Mouse (Mus musculus): Measurements from ENCODE around the gene Ube2n.

Ube2n gene

DNA sequence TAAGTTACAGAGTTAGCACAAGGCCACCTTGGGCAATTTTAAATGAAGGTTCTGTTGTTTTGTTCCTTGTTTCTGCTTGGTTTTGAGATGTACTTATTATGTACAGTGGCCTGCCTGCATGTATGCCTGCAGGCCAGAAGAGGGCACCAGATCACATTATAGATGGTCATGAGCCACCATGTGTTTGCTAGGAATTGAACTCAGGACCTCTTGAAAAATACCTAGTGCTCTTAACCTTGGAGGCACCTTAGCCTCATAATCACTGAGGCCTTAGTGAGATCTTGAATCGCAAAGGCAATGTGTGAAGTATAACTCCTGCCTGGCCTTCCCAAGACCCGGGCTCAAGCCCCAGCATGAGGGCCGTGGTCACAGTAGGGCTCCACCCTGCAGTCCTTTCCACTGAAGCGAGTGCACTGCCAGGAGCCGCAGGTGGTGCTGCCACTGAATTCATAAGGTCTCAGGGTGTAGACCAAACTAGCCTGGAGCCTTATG is 42.4 kb downstream of the Ube2n start:
- CTCF ChIA-PET, result interaction anchor here (0.7 kb wide), 1 partner anchor 314 kb away, joined by 3 read pairs; no protein-coding TSS in a partner anchor

DNA sequence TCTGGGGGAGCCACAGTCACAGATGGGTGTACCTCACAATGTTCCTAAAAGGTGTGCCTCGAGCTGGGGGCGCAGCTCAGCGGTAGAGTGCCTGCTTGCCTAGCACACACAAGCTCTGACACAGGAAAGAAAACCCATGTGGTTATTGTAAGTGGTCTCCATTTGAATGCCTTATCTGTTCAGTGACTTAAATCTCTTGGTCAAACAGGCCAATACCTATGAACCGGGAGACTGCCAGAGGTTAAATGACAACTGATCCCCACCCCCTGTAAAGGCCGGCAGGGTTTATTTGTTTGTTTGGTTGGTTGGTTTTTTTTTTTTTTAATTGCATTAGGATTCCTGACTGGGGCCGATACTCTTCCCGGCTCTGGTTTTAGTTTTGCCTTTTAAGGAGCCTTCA is 44.5 kb downstream of the Ube2n start:
- CTCF ChIA-PET, result no interaction called here

DNA sequence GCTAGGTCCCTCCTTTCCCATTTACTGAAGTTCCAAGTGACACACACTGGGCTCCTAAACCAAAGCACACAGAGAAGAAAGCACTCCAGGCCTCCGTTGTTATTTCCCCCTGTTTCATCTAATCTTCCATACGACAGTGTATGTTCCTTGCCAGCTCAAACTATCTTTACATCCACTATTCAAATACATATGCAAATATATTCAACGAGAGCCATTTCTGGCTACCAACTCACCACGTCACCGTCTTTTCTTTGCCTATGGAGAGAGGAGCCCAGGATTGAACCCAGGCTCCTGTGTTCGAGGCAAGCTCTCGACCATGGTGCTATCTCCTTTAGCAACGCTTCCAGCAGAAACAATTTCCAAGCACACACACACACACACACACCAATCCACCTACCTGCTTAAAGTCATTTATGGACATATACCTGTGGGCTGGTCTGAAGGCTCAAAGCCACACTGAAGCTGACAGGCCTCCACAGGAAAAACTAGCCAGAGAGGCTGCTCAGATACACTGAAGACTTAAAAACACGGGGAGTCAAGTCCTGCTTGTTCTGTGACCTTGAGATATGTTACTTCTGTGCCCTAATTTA is 45.5 kb downstream of the Ube2n start:
- CTCF ChIA-PET, result interaction anchor here (0.6 to 0.7 kb wide), 2 partner anchors 48 to 477 kb away, joined by 3 to 5 read pairs; no protein-coding TSS in a partner anchor

DNA sequence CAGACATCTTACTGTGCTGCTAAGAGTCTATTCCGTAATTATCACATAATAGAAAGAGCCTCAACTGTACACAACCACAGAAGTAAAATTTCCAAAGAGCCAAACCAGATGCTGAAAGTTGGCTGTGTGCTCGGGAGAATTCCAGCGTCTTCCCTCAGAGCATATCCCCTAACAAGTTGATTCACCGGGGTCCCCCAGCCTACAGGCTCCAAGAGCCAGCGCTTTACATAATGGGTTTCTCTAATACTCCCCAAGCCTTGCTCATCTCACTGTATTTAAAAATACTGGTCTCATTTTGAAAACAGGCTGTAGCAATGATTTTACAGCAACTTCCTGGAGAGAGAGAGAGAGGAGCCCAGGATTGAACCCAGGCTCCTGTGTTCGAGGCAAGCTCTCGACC is 46.7 kb downstream of the Ube2n start:
- CTCF ChIA-PET, result interaction anchor here (0.7 kb wide), 2 partner anchors 50 to 333 kb away, joined by 3 to 6 read pairs; no protein-coding TSS in a partner anchor

DNA sequence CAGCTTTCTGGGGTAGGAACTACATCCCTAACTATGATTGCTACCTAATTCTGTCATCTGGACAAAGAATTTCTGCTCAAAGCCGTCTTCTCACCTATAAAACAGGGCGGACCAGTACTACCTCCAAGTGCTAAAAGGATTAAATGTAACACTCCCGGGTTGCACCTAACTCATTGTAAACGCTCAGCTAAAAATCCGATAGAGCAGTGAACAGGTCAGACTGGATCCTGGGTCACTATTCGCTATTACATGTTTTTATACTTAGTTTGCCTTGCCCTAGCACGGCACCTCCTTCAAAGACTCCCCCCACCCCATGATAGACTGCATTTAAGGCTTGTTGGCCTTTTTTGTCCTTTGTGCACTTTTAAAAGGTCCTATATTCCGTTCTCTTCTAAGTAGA is 47.5 kb downstream of the Ube2n start:
- CTCF ChIA-PET, result interaction anchor here (0.5 to 0.7 kb wide), 2 partner anchors 333 to 917 kb away, joined by 6 to 12 read pairs; no protein-coding TSS in a partner anchor

DNA sequence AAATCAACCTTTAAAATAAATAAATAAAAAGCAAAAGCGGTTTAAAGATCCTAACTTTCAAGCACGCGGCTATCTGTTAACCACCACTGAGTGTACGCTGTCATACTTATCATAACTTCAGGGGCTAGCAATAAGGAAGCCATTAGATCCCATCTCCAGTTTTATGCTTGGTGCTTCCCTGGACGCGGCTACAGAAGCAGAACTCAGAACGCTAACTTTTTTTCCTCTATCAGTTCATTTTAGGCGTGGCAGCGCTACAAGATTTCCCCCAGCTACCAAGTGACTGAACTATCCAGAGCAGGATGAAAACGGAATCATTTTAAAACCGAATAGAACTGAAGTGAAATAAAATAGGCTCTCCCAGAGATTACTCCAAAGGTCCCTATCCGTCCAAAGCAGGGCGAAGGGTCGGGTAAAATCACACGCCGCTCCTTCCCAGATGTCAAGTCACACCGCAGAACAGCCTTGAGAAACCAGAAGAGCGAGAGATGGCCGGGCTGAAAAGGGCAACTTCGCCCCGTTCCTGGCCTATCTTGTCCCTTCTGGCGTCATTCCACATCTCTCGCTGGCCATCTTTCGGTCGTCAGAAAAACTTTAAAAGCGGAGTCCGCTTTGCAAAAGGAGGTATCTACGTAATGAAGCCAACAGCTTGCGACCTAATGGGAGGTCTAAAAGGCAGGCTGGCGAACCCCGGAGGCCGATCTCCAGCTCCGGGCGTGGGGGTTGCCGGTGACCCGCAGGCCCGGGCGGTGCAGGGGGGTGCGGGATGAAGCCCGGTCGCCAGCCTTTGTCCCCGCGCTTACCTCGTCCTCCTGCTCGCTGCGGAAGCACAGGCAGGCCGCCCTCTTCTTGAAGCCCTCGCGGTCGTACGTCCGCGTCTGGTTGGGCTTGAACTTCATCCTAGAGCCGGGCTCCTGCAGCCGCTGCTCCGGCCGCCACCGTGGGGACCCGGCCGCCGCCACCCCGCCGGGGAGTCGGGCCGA is 48.2 kb downstream of the Ube2n start:
- CTCF ChIA-PET, result interaction anchor here (0.5 kb wide), 1 partner anchor 917 kb away, joined by 12 read pairs; no protein-coding TSS in a partner anchor

DNA sequence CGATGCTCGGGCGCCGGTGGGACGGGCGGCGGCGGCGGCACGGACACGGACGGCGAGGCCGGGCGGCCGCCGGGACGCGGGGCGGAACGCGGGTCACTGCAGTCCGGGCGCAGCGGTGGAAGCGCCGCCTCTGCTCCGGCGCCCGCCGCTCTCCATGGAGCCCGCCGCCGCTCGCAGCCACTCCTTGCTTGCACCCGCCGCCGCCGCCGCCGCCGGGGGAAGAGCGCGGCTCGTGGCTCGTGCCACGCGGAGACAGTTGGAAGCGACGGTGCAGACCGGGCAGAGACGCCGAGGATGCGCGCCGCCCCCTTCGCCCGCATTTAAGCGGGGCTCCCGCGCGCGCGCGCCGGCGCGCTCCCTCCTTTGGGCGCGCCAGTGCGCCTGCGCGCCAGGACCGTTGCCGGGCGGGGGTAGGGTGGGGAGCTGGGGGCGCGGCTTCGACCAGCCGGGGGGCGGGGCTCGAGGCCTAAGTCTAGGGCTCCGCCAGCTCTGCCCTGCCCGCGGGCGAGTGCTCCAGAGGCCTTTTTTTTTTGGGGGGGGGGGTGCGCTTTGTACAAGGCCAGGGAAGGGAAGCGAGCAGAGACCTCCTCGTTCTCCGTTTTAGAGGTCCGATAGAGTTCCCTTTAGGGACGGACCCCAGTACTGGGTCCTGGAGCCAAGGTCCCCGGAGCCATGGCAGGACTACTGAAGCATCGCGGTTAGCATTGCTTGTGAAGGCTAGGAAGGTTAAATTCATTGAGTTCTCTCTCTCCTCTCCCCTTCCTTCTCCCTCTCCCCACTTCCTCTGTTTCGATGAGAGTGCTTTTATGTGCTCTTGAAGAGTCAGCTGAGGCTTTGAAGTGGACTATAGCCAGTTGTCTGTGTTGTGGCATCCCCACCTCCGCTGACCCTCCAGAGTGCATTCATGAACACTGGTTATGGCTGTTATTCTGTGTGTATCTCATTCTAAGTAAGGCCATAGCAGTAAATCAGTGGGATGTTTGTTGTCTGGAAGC is 49.2 kb downstream of the Ube2n start, which contains the start of gene Nudt4:
Nudt4 (minus strand) TSS at position 296 of the 995 bp plus-strand sequence.
- CTCF ChIA-PET, result interaction anchor here (0.6 kb wide), 2 partner anchors 90 to 280 kb away, joined by 3 to 4 read pairs; no protein-coding TSS in a partner anchor

DNA sequence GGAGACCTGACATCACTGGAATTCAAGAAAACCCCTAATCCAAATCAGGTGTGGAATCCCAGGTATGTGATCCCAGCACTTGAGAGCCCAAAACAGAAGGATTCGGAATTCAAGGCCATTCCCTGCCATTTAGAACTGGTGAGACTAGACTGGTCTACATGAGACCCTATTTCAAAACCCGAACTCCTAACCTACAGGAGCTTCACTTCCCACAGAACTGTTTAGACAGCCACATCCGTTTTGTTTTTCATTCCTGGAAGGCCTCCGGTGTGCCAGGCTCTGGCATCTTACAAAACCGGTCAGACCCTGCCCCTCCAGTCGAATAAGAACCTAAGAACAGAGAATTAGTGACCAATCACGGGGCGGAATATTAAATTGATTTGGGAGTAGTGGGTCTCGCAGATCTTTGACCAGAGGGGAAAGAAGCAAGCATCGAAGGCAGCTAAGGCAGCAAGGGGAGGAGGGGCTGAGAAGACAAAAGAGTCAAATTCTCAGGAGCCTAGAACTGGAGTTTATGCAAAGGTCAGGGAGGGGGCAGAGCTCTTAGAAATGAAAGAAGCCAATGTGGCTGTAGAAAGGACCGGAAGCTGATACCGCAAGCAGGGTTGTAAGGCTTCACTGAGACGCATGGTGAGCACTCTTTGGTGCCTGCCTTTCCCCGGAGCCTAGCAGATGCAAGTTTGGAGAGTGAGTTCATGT is 50.4 kb downstream of the Ube2n start:
- CTCF ChIA-PET, result interaction anchor here (0.6 kb wide), 1 partner anchor 391 kb away, joined by 20 read pairs; no protein-coding TSS in a partner anchor

DNA sequence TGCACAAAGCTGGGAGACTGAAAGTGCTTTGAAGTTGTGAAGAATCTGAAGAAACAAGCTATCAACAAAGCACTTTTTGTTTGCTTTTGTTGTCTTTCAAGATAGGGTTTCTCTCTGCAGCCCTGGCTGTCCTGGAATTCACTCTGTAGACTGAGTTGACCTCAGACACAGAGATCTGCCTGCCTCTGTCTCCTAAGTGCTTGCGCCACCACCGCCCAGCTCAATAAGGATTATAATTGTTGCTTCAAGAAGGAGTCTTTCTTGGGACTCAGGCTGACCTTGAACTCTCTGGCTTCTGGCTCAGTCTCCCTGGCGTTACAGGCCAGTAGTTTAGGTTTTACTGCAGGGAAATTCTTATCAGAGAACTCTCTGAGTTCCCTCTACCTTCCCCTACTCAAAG is 51.8 kb downstream of the Ube2n start:
- CTCF ChIA-PET, result no interaction called here

DNA sequence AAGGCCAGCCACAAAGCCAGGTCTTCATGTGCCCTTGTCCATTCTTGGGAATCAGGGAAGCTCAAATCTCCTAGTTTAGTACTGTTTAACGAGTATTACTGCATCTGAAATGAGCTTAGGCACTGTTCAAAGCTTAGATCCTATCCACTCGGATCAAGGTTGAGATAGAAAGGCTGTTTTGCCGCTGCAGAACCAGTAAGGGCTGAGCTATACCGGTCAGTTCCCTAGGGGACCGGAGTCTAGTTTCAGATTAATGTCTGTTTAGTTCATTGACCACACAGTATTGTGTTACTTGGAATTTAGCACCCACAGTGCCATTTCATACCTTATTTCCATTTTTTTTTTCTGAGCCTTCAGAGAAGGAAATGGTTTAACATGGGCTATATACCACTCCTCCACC is 52.6 kb downstream of the Ube2n start:
- CTCF ChIA-PET, result no interaction called here

DNA sequence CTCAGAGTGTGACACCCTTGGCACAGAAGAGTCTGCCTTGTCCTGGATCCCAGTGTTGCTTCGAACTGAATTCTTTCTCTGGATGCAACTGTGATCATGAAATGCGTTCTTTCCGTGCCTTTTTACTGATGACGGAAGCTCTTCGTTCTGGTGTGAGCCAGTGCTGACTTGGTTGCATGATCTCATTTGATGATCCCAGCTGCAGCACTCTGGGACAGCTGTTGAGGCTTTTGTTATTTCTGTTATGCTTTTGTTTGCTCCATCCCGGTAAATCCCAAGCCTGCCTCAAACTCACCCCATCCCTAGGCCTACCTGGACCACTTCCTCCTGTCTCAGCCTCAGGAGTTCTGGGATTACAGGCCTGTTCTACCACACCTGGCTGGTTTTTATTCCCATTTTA is 53.1 kb downstream of the Ube2n start:
- CTCF ChIA-PET, result no interaction called here

DNA sequence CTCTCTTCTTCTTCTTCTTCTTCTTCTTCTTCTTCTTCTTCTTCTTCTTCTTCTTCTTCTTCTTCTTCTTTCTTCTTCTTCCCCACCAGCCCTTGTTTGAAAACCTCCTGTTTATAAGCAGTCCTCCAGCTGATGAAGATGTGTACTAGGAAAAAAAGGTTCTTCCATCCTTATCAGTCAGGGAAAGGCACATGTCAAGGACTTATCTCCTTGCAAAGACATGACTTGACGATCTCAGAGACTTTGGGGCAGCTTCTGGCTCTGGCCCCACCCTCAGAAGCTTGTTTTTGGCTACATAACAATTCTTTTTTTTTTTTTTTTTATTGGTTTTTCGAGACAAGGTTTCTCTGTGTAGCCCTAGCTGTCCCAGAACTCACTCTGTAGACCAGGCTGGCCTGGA is 54.5 kb downstream of the Ube2n start:
- CTCF ChIA-PET, result no interaction called here

DNA sequence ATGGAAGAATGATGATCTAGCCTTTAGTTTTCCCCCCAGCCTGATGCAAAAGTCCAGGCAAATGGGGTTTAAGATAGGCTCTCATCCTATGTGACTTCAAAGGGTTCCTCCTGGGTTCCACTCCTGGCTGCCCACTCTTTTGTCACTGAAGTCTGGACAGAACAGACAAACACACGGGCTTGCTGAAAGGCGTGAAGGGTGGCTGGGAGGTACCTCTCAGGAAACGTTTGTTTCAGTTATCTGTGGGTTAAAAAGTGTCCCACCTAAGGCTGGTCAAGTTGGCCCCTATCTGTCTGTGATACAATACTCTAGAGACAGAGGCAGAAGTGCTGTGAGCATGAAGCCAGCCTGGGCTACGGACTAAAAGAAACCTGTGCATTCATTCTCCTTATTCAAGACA is 60.0 kb downstream of the Ube2n start:
- CTCF ChIA-PET, result no interaction called here

DNA sequence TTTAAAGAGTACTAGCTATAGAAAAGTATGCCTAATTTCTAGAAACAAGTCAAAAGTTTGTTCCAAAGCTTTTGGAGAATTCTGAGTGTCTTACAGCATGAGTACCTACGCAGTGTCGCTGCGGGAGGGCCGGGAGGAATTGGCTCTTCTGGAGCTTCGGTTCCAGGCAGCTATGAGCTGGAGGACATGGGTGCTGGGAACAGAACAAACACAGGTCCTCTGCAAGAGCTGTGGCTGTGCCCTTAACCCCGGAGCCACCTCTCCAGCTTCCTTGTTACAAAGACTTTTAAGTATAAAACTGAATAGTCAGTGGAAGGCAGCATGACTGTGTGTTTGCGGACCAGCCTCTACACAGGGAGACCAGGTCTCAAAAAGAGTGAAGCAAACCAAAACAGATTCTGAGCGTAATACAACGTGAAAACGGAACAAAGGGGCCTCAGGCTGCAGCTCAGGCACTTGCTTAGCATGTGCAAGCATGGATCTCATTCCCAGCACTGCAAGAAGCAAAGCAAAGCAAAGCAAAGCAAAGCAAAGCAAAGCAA is 61.0 kb downstream of the Ube2n start:
- CTCF ChIA-PET, result no interaction called here

DNA sequence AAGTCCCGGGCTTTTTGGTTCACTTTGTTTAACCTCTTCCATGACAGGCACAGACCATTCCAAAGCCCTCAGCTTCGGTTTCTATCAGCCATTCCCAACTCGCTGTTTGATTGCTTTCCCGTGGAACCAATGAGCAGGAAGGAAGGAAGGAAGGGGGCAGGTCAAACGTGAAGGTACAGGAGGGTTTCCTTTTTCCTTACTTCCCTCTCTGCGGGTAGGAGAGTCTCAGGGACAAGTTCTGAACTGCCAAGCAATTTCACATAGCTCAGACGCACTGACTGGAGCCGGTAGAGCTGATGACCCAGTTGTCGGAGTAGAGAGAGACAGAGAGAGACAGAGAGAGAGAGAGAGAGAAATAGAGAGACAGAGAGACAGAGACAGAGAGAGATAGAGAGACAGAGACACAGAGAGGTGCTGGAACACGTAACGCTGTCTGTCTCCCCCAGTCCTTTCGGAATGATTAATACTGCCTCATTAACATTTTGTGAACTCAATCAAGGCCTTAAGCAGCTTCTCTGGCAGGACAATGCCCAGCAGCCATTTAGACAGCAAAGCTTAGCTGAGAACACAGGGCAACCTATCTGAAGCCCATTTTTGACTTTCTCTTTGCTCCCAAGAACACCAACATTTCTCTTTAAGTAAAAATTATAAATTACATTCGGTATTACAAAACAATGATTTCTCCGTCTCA is 62.1 kb downstream of the Ube2n start:
- CTCF ChIA-PET, result no interaction called here

DNA sequence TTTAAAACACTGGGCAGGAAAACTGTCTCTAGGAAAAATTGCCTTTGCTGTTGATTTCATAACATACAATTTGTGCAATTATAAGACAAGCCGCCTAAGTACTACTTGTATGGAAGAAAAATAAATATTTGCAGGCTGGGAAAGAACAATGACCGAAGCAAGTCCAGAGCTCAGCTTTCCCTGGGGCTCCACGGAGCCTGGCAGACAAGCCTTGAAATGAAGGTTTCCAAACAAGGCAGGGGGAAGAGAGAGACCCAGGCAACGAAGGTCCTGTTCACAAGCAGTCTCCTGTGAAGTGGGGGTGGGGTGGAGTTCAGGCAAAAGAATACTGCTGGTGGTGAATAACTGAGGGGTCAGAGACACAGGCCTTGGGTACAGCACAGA is 62.6 kb downstream of the Ube2n start:
- CTCF ChIA-PET, result no interaction called here

DNA sequence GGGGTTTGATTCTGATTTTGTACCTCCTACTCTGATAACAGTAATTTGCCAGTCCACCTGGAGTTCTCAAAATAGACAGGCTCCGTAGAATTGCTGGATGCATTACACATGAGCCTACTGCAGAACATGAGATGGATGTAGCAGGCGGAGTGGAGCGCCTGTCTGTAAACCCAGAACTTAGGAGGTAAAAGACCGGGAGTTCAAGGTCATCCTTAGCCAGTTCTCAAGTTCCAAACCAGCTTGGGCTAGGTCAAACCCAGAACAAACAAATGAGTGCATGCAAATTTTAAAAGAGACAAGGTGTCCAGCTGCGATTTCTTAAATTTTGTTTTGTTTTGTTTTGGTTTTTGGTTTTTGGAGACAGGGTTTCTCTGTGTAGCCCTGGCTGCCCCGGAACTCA is 70.6 kb downstream of the Ube2n start:
- CTCF ChIA-PET, result no interaction called here

DNA sequence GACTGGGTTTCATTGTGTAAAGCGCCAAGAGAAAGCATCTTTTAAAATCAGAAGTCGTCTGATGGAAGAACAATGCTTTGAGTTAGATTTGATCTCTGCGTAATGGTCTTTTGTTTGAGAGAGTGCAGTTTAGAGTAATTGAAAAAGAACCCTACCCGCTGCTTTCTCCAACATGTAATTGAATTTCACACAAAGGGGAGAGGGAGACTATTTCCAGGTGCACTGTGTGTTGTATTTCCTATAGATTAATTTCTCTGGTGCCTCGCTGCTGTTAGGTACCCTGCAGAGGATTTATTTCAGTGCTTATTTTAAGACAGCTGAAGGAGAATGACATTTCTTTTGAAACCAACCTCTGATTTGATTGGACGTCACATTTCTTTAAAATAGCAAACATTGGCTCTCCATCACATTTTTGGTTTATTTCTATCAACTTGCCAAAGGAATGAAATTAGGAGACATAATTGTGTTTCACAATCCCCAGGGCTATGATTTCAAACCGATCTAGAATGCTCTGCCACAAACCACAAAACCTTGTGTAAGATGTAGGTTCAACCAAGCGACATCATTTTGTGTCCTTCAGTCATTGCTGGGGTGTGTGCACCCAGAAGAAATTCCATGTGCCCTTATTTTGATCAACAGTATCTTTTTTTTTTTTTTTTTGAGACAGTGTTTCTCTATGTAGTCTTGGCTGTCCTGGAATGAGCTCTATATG is 72.7 kb downstream of the Ube2n start:
- CTCF ChIA-PET, result interaction anchor here (0.6 kb wide), 1 partner anchor 12 kb away, joined by 5 read pairs; no protein-coding TSS in a partner anchor

DNA sequence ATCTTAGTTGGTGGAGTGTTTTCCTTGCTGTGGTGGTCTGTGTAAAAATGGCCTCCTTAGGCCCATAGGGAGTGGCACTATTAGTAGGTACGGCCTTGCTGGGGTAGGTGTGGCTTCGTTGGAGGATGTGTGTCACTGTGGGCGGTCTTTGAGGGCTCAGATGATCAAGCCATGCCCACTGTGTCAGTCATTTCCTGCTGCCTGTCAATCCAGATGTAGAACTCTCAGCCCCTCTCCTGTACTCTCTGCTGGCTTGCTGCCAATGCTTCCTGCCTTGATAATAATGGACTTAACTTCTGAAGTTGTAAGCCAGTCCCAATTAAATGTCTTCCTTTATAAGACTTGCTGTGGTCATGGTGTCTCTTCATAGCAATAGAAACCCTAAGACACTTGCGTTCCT is 74.3 kb downstream of the Ube2n start:
- CTCF ChIA-PET, result no interaction called here

All from spleen, embryonic (tissue).